Mouse (Mus musculus) heart, adult 11 months (tissue): ENCODE data around the gene Dedd.

Experiments
- DNase-seq: peaks from one replicate; pipeline ENCODE4 v3.0.0; 2022

The Dedd gene

GRCm38 (mm10) chr1:171361106-171362103, 32.5 kb downstream of the Dedd start:
- peak; percentile 93 for DNase-seq

GRCm38 (mm10) chr1:171365934-171366333, 37.0 kb downstream of the Dedd start:
- peak; percentile 94 for DNase-seq

GRCm38 (mm10) chr1:171369845-171370556, 41.1 kb downstream of the Dedd start, which contains the start of gene Nectin4:
TSS of gene Nectin4 (plus strand) at chr1:171370099.
- peak; percentile 93 for DNase-seq

- DNase-seq: no peak
These were observed 43.9 kb downstream of the Dedd start for GRCm38 (mm10) chr1:171372880-171373279.

- DNase-seq: no peak
These were observed 45.0 kb downstream of the Dedd start for GRCm38 (mm10) chr1:171373946-171374345.

GRCm38 (mm10) chr1:171375646-171376097, 46.7 kb downstream of the Dedd start:
- DNase-seq: no peak

GRCm38 (mm10) chr1:171378298-171378697, 49.4 kb downstream of the Dedd start:
- DNase-seq: no peak

GRCm38 (mm10) chr1:171379935-171380599, 51.1 kb downstream of the Dedd start:
- peak; percentile 98 for DNase-seq

GRCm38 (mm10) chr1:171382096-171382620, 53.2 kb downstream of the Dedd start:
- DNase-seq: peak; percentile 91

- DNase-seq: no peak
These were observed 55.4 kb downstream of the Dedd start for GRCm38 (mm10) chr1:171384361-171384760.

- no peak for DNase-seq
These were observed 56.2 kb downstream of the Dedd start for GRCm38 (mm10) chr1:171385171-171385570.

- DNase-seq: no peak
These were observed 58.2 kb downstream of the Dedd start for GRCm38 (mm10) chr1:171387099-171387498.

- DNase-seq: peak; percentile 99
These were observed 59.6 kb downstream of the Dedd start, which contains the start of gene Arhgap30 for GRCm38 (mm10) chr1:171388376-171389102. TSS of gene Arhgap30 (plus strand) at chr1:171388954.

- DNase-seq: peak; percentile 98
These were observed 61.2 kb downstream of the Dedd start for GRCm38 (mm10) chr1:171390101-171390500.
